Mouse (Mus musculus): ENCODE measurements at regions not wholly inside any gene's neighbourhood (a gene's known extent, or its start where the extent isn't known, plus 50 kb on each side); places are given as distances from the start of the nearest gene placed in this dataset.
"Not testable (repeated sequence)": the region's sequence is repeated elsewhere in the genome, so short reads cannot be mapped to it uniquely, and the experiment has no call there.

DNA sequence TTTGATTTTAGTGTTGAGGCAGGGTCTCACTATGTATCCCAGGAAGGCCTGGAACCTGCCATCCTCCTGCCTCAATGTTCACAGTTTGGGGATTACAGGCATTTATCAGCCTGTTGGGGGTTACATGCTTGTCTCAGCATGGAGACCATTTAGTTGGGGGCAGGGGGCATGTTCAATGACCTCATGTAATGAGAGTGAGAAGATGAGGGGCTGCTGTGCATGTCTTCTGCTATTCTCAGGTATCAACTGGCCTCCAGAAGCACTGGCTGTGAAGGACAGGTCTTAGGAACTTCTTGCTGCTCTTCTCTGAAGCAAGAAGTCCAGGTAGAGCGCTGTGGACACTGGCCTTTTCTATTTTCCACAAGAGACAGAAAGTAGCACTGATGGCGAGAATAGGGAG, 350.9 kb downstream of the Plekhb2 start:
- no peak for DNase-seq (ENCODE audit: low read depth, low spot score)

GRCm38 (mm10) chr1:35201083-35201879, 351.5 kb downstream of the Plekhb2 start:
- DNase-seq (ENCODE audit: low read depth, low spot score) = no peak

- DNase-seq (ENCODE audit: low read depth, low spot score) = no peak
These were observed 352.1 kb downstream of the Plekhb2 start for GRCm38 (mm10) chr1:35201880-35202220.

DNA sequence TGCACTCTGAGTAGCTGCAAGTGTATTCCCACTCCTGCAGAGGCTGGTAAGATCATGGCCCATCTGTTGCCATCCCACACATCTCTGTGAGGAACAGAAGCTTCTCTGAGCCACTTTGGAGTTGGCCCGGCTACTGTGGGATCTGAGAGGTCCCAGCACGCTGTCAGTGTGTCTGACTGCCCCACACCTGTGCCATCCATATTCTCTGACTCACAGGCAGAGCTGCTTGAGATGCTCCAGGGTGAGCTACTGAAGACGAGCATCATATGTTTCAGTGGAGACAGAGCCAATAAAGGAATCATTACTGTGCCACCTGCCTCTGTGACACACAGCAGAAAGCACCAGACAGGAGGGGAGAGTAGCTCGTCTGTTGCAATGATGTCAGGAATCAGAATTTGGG, 352.8 kb downstream of the Plekhb2 start:
- no peak for DNase-seq (ENCODE audit: low read depth, low spot score)

GRCm38 (mm10) chr1:35206834-35207529, 357.2 kb downstream of the Plekhb2 start:
- no peak for DNase-seq (ENCODE audit: low read depth, low spot score)

DNA sequence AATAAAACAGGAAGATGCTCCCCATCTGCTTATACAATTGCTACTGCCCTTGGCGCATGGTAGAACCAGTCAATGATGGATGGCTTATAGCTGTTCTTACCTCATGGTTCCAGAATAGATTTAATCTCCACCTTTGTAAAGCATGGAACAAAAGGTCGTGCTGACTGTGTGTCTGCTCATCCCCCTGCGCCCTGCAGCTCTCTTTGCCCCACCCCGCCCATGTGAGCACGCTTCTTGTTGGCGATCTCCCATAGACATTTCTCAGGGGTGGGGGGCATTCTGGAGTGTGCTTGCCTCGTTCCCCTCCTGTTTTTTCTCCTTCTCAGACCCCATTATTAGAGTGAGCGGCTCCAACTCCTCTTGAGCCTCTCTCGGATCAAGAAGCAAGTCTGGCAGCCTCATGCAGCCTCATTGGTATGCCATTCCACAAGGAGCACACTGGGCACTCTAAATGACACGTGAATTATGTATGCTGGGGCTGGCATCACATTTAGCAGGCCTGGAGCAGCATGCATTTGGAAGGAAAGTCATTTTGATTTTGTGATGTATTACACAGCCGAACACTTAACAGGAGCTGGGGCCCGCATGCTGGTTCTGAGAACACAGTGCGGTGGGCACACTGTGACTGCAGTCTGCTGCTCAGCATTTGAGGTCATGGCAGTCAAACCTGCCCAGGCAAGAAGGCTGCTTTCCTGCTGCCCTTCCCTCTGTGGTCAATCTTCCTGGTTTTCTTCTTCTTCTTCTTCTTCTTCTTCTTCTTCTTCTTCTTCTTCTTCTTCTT, 362.5 kb downstream of the Plekhb2 start:
- no peak for DNase-seq (ENCODE audit: low read depth, low spot score)

DNA sequence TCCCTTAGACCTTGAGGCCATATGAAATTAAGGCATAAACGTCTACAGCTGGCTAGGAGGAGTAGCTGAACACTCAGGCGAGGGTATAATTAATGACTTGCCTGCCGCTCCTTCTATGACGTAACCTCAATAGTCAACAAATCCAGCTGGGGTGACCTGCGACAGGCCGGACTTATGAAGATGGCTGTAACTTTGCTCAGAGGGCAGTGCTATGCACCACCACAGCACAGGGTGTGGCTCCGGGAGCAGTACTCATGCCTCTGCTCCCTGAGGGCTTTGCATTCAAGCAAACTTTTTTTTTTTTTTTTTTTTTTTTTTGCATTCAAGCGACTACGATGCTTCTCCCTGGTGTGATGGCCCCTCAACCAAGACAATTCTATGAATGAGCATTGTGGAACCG, 364.1 kb downstream of the Plekhb2 start:
- DNase-seq (ENCODE audit: low read depth, low spot score) = no peak

DNA sequence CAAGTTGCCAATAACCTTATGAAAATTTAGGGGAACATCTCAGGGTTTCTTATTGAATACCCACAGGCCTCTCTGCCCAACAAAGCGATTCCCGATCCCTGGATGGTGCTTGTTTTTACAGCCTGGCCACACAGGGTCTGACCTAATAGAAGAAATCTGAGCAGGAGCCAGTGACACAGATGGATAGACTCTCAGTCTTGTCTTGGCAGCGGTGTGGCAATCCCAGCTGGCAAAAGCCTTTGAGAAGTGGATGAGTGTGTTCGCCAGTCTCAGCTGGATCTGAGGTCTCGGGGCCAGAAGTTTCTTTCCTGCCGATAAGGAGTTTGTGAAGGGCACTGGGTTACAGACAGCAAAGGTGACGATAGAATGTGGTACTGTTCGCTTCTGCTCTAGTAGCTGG, 366.6 kb downstream of the Plekhb2 start:
- DNase-seq (ENCODE audit: low read depth, low spot score) = no peak

- DNase-seq (ENCODE audit: low read depth, low spot score) = not testable (repeated sequence)
These were observed 370.4 kb downstream of the Plekhb2 start for GRCm38 (mm10) chr1:35220215-35220614.

DNA sequence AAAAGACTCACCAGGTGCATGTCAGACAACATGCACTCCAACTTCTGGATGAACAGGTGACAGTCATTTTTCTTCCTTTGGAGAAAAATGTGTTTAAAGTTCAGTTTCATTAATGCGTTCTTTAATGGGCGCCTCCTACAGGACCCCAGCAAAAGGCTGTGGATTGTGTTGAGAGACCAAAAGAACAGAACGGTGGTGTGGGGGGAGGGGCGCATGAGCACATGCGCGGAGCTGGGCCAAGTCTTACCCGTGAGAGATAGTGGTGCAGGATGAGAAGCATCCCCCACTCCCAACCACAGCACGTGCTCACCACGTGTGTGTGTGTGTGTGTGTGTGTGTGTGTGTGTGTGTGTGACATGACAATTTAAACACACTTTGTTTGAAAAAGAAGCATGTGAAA, 371.0 kb downstream of the Plekhb2 start:
- DNase-seq (ENCODE audit: low read depth, low spot score) = no peak

DNA sequence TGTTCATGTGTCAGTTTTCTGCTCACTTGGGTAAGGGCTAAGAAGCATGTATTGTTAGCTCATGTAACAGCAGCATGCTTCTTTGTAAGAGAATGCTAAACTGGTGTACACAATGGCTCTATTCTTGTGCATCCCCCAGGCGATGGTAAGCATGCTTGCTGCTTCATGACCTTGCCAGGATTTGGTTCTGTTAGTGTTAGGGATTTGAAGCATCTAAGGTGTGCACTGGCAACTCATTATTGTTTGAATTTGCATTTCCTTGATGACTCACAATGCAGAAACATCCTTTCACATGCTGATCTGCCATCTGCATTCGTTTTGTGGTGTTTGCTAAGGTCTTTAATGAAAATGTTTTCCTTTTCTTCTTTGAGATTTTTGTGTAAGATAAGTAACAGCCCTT, 382.8 kb downstream of the Plekhb2 start:
- DNase-seq (ENCODE audit: low read depth, low spot score) = no peak

GRCm38 (mm10) chr1:35238139-35238538, 388.4 kb downstream of the Plekhb2 start:
- no peak for DNase-seq (ENCODE audit: low read depth, low spot score)

GRCm38 (mm10) chr1:35242849-35243248, 393.1 kb downstream of the Plekhb2 start:
- no peak for DNase-seq (ENCODE audit: low read depth, low spot score)

GRCm38 (mm10) chr1:35243339-35243738, 393.6 kb downstream of the Plekhb2 start:
- DNase-seq (ENCODE audit: low read depth, low spot score) = no peak

- no peak for DNase-seq (ENCODE audit: low read depth, low spot score)
These were observed 415.3 kb downstream of the Plekhb2 start for GRCm38 (mm10) chr1:35265125-35265524.

DNA sequence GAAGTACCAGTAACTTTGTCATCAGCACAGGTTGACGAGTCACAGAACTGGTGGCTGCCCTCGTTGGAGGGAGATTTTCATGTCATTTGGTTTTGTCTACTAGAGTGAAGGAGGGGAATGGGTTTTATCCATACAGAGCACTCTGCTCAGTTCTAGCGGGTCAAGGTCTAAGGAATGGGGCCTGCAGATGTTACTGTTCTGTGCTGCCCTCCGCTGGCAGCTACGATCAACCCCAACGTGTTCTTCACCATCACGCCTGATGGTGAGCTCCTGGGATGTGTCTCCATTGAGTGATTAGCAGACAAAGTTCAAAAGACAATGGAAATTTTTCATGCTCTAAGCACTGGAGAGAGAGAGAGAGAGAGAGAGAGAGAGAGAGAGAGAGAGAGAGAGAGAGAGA, 416.9 kb downstream of the Plekhb2 start:
- DNase-seq (ENCODE audit: low read depth, low spot score) = no peak

GRCm38 (mm10) chr1:35267883-35268282, 418.1 kb downstream of the Plekhb2 start:
- DNase-seq (ENCODE audit: low read depth, low spot score) = no peak

DNA sequence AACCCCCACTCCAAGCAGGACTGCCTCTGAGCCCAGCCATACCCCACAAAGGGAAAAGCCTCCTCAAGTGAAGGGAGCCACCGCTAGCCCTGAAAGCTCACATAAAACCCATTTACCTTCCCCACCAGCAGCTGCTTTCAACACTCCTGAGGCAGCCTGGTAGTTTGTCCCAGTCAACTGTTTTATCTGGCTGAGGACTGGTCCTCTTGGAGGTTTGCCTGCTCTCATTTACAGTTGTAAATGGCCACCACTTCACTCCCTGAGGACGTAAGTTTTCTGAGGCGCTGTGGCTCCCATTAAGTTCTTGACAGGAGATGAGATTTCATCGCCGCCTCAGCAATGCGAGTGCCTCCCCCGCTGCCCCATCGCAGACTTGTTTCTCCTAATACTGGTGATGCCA, 425.2 kb downstream of the Plekhb2 start:
- no peak for DNase-seq (ENCODE audit: low read depth, low spot score)

Measured in forelimb bud, embryonic 11.5 days (tissue).